Mouse (Mus musculus) layer of hippocampus, adult 2 months (tissue): ENCODE measurements around the gene L3mbtl4. TPM values are rescaled to one million over a fixed set of nuclear protein-coding genes. Genes with fewer than 3 reads are reported as not detected.

Experiments used
- DNase-seq, 2 experiments: peaks; one replicate each; pipeline ENCODE4 v3.0.0; 2022; ENCODE audit warnings: low spot score in 2 of 2
- H3K27ac ChIP-seq: fragments of 200-600 bp; 2 replicates; pipeline ENCODE4 v1.8.1; 2022
- H3K4me3 ChIP-seq: fragments of 200-600 bp; 2 replicates; pipeline ENCODE4 v1.8.1; 2022; ENCODE audit warnings: mild to moderate bottlenecking
- CTCF ChIP-seq: fragments of 200-600 bp; conservative IDR thresholded peaks from 2 replicates; pipeline ENCODE4 v1.8.1; 2022; ENCODE audit warnings: antibody characterized with exemption, mild to moderate bottlenecking, moderate library complexity
- long read RNA-seq, 2 experiments: library from polyadenylated mRNA; stranded (forward); transcript quantifications; one replicate each; pipeline ENCODE4 v2.0.0; 2021; ENCODE audit warnings: borderline mapping rate in 2 of 2
- total RNA-seq, 2 experiments: library from RNA; stranded (reverse); gene quantifications; 2 replicates each; pipeline ENCODE4 v1.2.3; 2021

Gene L3mbtl4
- total RNA-seq, result under 1 TPM; 0.41 to 0.44 TPM
- long read RNA-seq, experiment 1, result 0 reads
- long read RNA-seq, experiment 2, result 0 reads

- TF ChIP-seq CTCF, result no peak
- no peak for DNase-seq
Observed at GRCm38 (mm10) chr17:68273527-68273926, at the start of gene L3mbtl4. Gene L3mbtl4 (plus strand): TSS chr17:68273797.

GRCm38 (mm10) chr17:68230484-68230883 lies 43.1 kb upstream of the L3mbtl4 start:
- DNase-seq, result no peak
- Histone ChIP-seq H3K4me3 (no peak overlapping the region), H3K27ac (no peak overlapping the region)
- TF ChIP-seq CTCF, result no peak

More at GRCm38 (mm10) chr17:68273527-68273926, at the start of gene L3mbtl4:
- Histone ChIP-seq H3K4me3 (peak within 1 kb of the TSS; percentile 51), H3K27ac (no peak within 1 kb of the TSS)

GRCm38 (mm10) chr17:68235380-68235779 lies 38.2 kb upstream of the L3mbtl4 start:
- H3K27ac ChIP-seq, result no peak overlapping the region
- DNase-seq, result no peak
- no peak for TF ChIP-seq CTCF
- H3K4me3 ChIP-seq, result no peak overlapping the region

- DNase-seq, result no peak
- no peak overlapping the region for H3K4me3 ChIP-seq
- no peak overlapping the region for H3K27ac ChIP-seq
- no peak for TF ChIP-seq CTCF
Observed at GRCm38 (mm10) chr17:68236992-68237391, 36.6 kb upstream of the L3mbtl4 start.

- TF ChIP-seq CTCF, result no peak
- Histone ChIP-seq H3K27ac (no peak overlapping the region), H3K4me3 (no peak overlapping the region)
- no peak for DNase-seq
Observed at GRCm38 (mm10) chr17:68240171-68240570, 33.4 kb upstream of the L3mbtl4 start.

GRCm38 (mm10) chr17:68264835-68265557 lies 8.6 kb upstream of the L3mbtl4 start:
- Histone ChIP-seq H3K4me3 (no peak overlapping the region), H3K27ac (no peak overlapping the region)
- DNase-seq, result peak in 1 of 2 experiments; percentile 19
- no peak for TF ChIP-seq CTCF

- Histone ChIP-seq H3K4me3 (peak overlapping the region; percentile 51), H3K27ac (no peak overlapping the region)
- TF ChIP-seq CTCF, result no peak
- no peak for DNase-seq
Observed at GRCm38 (mm10) chr17:68273954-68274353, 357 bp downstream of the L3mbtl4 start.

- TF ChIP-seq CTCF, result no peak
- Histone ChIP-seq H3K27ac (no peak overlapping the region), H3K4me3 (no peak overlapping the region)
- no peak for DNase-seq
Observed at GRCm38 (mm10) chr17:68275138-68275537, 1.5 kb downstream of the L3mbtl4 start.

- no peak for DNase-seq
- no peak overlapping the region for H3K27ac ChIP-seq
- no peak overlapping the region for H3K4me3 ChIP-seq
- TF ChIP-seq CTCF, result no peak
Observed at GRCm38 (mm10) chr17:68280915-68281314, 7.3 kb downstream of the L3mbtl4 start.

GRCm38 (mm10) chr17:68285119-68285782 lies 11.7 kb downstream of the L3mbtl4 start:
- Histone ChIP-seq H3K27ac (no peak overlapping the region), H3K4me3 (no peak overlapping the region)
- peak; percentile 68 for TF ChIP-seq CTCF
- DNase-seq, result no peak

GRCm38 (mm10) chr17:68288094-68288493 lies 14.5 kb downstream of the L3mbtl4 start:
- no peak overlapping the region for H3K27ac ChIP-seq
- DNase-seq, result no peak
- H3K4me3 ChIP-seq, result no peak overlapping the region
- no peak for TF ChIP-seq CTCF

- no peak for TF ChIP-seq CTCF
- Histone ChIP-seq H3K27ac (no peak overlapping the region), H3K4me3 (no peak overlapping the region)
- no peak for DNase-seq
Observed at GRCm38 (mm10) chr17:68288699-68289098, 15.1 kb downstream of the L3mbtl4 start.

GRCm38 (mm10) chr17:68291713-68292364 lies 18.2 kb downstream of the L3mbtl4 start:
- no peak overlapping the region for H3K4me3 ChIP-seq
- TF ChIP-seq CTCF, result no peak
- no peak for DNase-seq
- H3K27ac ChIP-seq, result no peak overlapping the region

GRCm38 (mm10) chr17:68308381-68308780 lies 34.8 kb downstream of the L3mbtl4 start:
- Histone ChIP-seq H3K4me3 (no peak overlapping the region), H3K27ac (no peak overlapping the region)
- no peak for TF ChIP-seq CTCF
- no peak for DNase-seq
